Mouse (Mus musculus) embryonic fibroblast, embryonic 13.5 days (primary cell): ENCODE results near the gene Slc9a9.

Source experiments
- CTCF ChIP-seq: IDR thresholded peaks from 2 replicates; pipeline ENCODE4 v1.5.1; 2011; ENCODE audit warnings: mild to moderate bottlenecking, control low read depth, low read length, moderate library complexity, borderline replicate concordance; ENCODE audit not compliant: insufficient read depth
- POLR2A ChIP-seq: IDR thresholded peaks from 2 replicates; pipeline ENCODE4 v1.6.1; 2011; ENCODE audit warnings: low read depth, mild to moderate bottlenecking, control low read depth, low read length, moderate library complexity

- TF ChIP-seq CTCF (no peak), POLR2A (no peak)
Observed at GRCm38 (mm10) chr9:94668589-94668988, 1.1 kb upstream of the Slc9a9 start.
